Mouse (Mus musculus) megakaryocyte, embryonic 14.5 days (primary cell): ENCODE data around the gene Tenm3. TPM values are rescaled to one million over a fixed set of nuclear protein-coding genes. Genes with fewer than 3 reads are reported as not detected.

Source experiments
- H3K27me3 ChIP-seq: replicated peaks from 2 replicates; pipeline ENCODE3; 2012; ENCODE audit warnings: inconsistent platforms
- H3K36me3 ChIP-seq: replicated peaks from 2 replicates; pipeline ENCODE3; 2012; ENCODE audit warnings: low read length, inconsistent platforms, mixed read lengths
- H3K4me1 ChIP-seq: 2 replicates; pipeline ENCODE4 v1.6.1; 2012; ENCODE audit warnings: inconsistent platforms
- H3K4me3 ChIP-seq: replicated peaks from 2 replicates; pipeline ENCODE3; 2012; ENCODE audit warnings: moderate library complexity, mild to moderate bottlenecking, inconsistent platforms
- H3K9me3 ChIP-seq: 2 replicates; pipeline ENCODE4 v1.6.1; 2012; ENCODE audit warnings: inconsistent platforms
- FLI1 ChIP-seq: IDR thresholded peaks from 2 replicates; pipeline ENCODE4 v1.6.1; 2012; ENCODE audit warnings: low read length, inconsistent platforms, mixed read lengths
- GATA1 ChIP-seq: IDR thresholded peaks from 3 replicates; pipeline ENCODE4 v1.6.1; 2012; ENCODE audit warnings: mixed read lengths, low read length, inconsistent platforms, borderline replicate concordance
- polyA plus RNA-seq: library from polyadenylated mRNA; stranded (reverse); fragments of >175 nt; gene quantifications from 2 replicates; pipeline ENCODE4 v1.2.3, GENCODE M21; 2012; ENCODE audit warnings: low replicate concordance; ENCODE audit not compliant: insufficient read depth

Tenm3 gene
- polyA plus RNA-seq, 1 experiment = 0.39 TPM

GRCm38 (mm10) chr8:48748503-48749059 is 95.2 kb downstream of the Tenm3 start:
- TF ChIP-seq FLI1 (no peak), GATA1 (no peak)
- Histone ChIP-seq H3K4me3 (no peak overlapping the region), H3K4me1 (no peaks in the 10 kb centered on the region), H3K27me3 (no peaks in the 10 kb centered on the region), H3K36me3 (no peaks in the 10 kb centered on the region), H3K9me3 (peaks cover 34% of the 10 kb centered on the region)

GRCm38 (mm10) chr8:48743912-48744311 is 99.8 kb downstream of the Tenm3 start:
- no peak overlapping the region for H3K4me3 ChIP-seq
- H3K9me3 ChIP-seq = peaks cover 50% of the 10 kb centered on the region
- no peaks in the 10 kb centered on the region for H3K36me3 ChIP-seq
- no peaks in the 10 kb centered on the region for H3K27me3 ChIP-seq
- H3K4me1 ChIP-seq = no peaks in the 10 kb centered on the region
- TF ChIP-seq GATA1 (no peak), FLI1 (no peak)

- H3K9me3 ChIP-seq = peaks cover 43% of the 10 kb centered on the region
- H3K4me1 ChIP-seq = no peaks in the 10 kb centered on the region
These were observed 101.0 kb downstream of the Tenm3 start for GRCm38 (mm10) chr8:48742741-48743140.

GRCm38 (mm10) chr8:48740951-48741350 is 102.8 kb downstream of the Tenm3 start:
- no peak for TF ChIP-seq FLI1
- H3K27me3 ChIP-seq = no peaks in the 10 kb centered on the region
- no peaks in the 10 kb centered on the region for H3K36me3 ChIP-seq
- H3K4me3 ChIP-seq = no peak overlapping the region
- H3K4me1 ChIP-seq = no peaks in the 10 kb centered on the region
- H3K9me3 ChIP-seq = peaks cover 46% of the 10 kb centered on the region

More at GRCm38 (mm10) chr8:48742741-48743140, 101.0 kb downstream of the Tenm3 start:
- TF ChIP-seq GATA1 = no peak
- TF ChIP-seq FLI1 = no peak
- no peak overlapping the region for H3K4me3 ChIP-seq
- no peaks in the 10 kb centered on the region for H3K27me3 ChIP-seq
- no peaks in the 10 kb centered on the region for H3K36me3 ChIP-seq

- no peak overlapping the region for H3K4me3 ChIP-seq
- peaks cover 43% of the 10 kb centered on the region for H3K9me3 ChIP-seq
- no peaks in the 10 kb centered on the region for H3K4me1 ChIP-seq
- H3K27me3 ChIP-seq = no peaks in the 10 kb centered on the region
- TF ChIP-seq FLI1 (no peak), GATA1 (no peak)
- H3K36me3 ChIP-seq = no peaks in the 10 kb centered on the region
These were observed 103.4 kb downstream of the Tenm3 start for GRCm38 (mm10) chr8:48740147-48740881.

GRCm38 (mm10) chr8:48733731-48734130 is 110.0 kb downstream of the Tenm3 start:
- TF ChIP-seq GATA1 (no peak), FLI1 (no peak)
- peaks cover 42% of the 10 kb centered on the region for H3K9me3 ChIP-seq
- no peak overlapping the region for H3K4me3 ChIP-seq
- H3K27me3 ChIP-seq = no peaks in the 10 kb centered on the region
- no peaks in the 10 kb centered on the region for H3K36me3 ChIP-seq
- no peaks in the 10 kb centered on the region for H3K4me1 ChIP-seq

- Histone ChIP-seq H3K27me3 (no peaks in the 10 kb centered on the region), H3K9me3 (peaks cover 44% of the 10 kb centered on the region), H3K4me3 (no peak overlapping the region), H3K36me3 (no peaks in the 10 kb centered on the region), H3K4me1 (no peaks in the 10 kb centered on the region)
- TF ChIP-seq FLI1 (no peak), GATA1 (no peak)
These were observed 110.7 kb downstream of the Tenm3 start for GRCm38 (mm10) chr8:48733057-48733456.

- no peaks in the 10 kb centered on the region for H3K27me3 ChIP-seq
- no peaks in the 10 kb centered on the region for H3K4me1 ChIP-seq
- TF ChIP-seq FLI1 (no peak), GATA1 (no peak)
- no peaks in the 10 kb centered on the region for H3K36me3 ChIP-seq
- peaks cover 43% of the 10 kb centered on the region for H3K9me3 ChIP-seq
- no peak overlapping the region for H3K4me3 ChIP-seq
These were observed 113.0 kb downstream of the Tenm3 start for GRCm38 (mm10) chr8:48730701-48731100.

GRCm38 (mm10) chr8:48728833-48729690 is 114.7 kb downstream of the Tenm3 start:
- TF ChIP-seq GATA1 = no peak
- no peak for TF ChIP-seq FLI1
- Histone ChIP-seq H3K36me3 (no peaks in the 10 kb centered on the region), H3K27me3 (no peaks in the 10 kb centered on the region), H3K4me3 (no peak overlapping the region), H3K4me1 (no peaks in the 10 kb centered on the region), H3K9me3 (peaks cover 45% of the 10 kb centered on the region)

- Histone ChIP-seq H3K27me3 (no peaks in the 10 kb centered on the region), H3K4me1 (no peaks in the 10 kb centered on the region), H3K9me3 (peaks cover 37% of the 10 kb centered on the region), H3K4me3 (no peak overlapping the region), H3K36me3 (no peaks in the 10 kb centered on the region)
- TF ChIP-seq FLI1 = no peak
- TF ChIP-seq GATA1 = no peak
These were observed 115.7 kb downstream of the Tenm3 start for GRCm38 (mm10) chr8:48728006-48728405.

- Histone ChIP-seq H3K4me1 (no peaks in the 10 kb centered on the region), H3K9me3 (peaks cover 41% of the 10 kb centered on the region), H3K4me3 (no peak overlapping the region), H3K27me3 (no peaks in the 10 kb centered on the region), H3K36me3 (no peaks in the 10 kb centered on the region)
- TF ChIP-seq FLI1 = no peak
- no peak for TF ChIP-seq GATA1
These were observed 121.0 kb downstream of the Tenm3 start for GRCm38 (mm10) chr8:48722744-48723143.
